Mouse (Mus musculus) brain, embryonic 18.5 days (tissue): ENCODE measurements at regions not wholly inside any gene's neighbourhood (a gene's known extent, or its start where the extent isn't known, plus 50 kb on each side); places are given as distances from the start of the nearest gene placed in this dataset.

Experiments used
- DNase-seq: peaks from one replicate; pipeline ENCODE4 v3.0.0-alpha.2; 2012; ENCODE audit warnings: low read depth, low spot score

- DNase-seq, result no peak
Observed at GRCm38 (mm10) chr17:7633382-7634290, 193.5 kb downstream of the Fndc1 start.

GRCm38 (mm10) chr17:7625746-7626145 lies 201.4 kb downstream of the Fndc1 start:
- no peak for DNase-seq

GRCm38 (mm10) chr17:7623392-7623791 lies 203.7 kb downstream of the Fndc1 start:
- no peak for DNase-seq

- DNase-seq, result no peak
Observed at GRCm38 (mm10) chr17:7621262-7621661, 205.8 kb downstream of the Fndc1 start.

- DNase-seq, result no peak
Observed at GRCm38 (mm10) chr17:7620166-7620565, 206.9 kb downstream of the Fndc1 start.

- no peak for DNase-seq
Observed at GRCm38 (mm10) chr17:7619641-7620040, 207.5 kb downstream of the Fndc1 start.

- no peak for DNase-seq
Observed at GRCm38 (mm10) chr17:7608046-7608445, 219.1 kb downstream of the Fndc1 start.

- no peak for DNase-seq
Observed at GRCm38 (mm10) chr17:7607431-7607830, 219.7 kb downstream of the Fndc1 start.

- DNase-seq, result no peak
Observed at GRCm38 (mm10) chr17:7604813-7605504, 219.7 kb upstream of the Unc93a2 start.

GRCm38 (mm10) chr17:7604096-7604495 lies 218.8 kb upstream of the Unc93a2 start:
- DNase-seq, result no peak

GRCm38 (mm10) chr17:7600555-7600954 lies 215.3 kb upstream of the Unc93a2 start:
- no peak for DNase-seq

- DNase-seq, result no peak
Observed at GRCm38 (mm10) chr17:7597481-7597880, 212.2 kb upstream of the Unc93a2 start.

GRCm38 (mm10) chr17:7594801-7595200 lies 209.5 kb upstream of the Unc93a2 start:
- DNase-seq, result no peak

- no peak for DNase-seq
Observed at GRCm38 (mm10) chr17:7592491-7592890, 207.2 kb upstream of the Unc93a2 start.

- no peak for DNase-seq
Observed at GRCm38 (mm10) chr17:7582866-7583398, 197.7 kb upstream of the Unc93a2 start.

GRCm38 (mm10) chr17:7579031-7579430 lies 193.8 kb upstream of the Unc93a2 start:
- DNase-seq, result no peak

GRCm38 (mm10) chr17:7578003-7578402 lies 192.7 kb upstream of the Unc93a2 start:
- no peak for DNase-seq

GRCm38 (mm10) chr17:7577227-7577626 lies 192.0 kb upstream of the Unc93a2 start:
- DNase-seq, result no peak

- DNase-seq, result no peak
Observed at GRCm38 (mm10) chr17:7571481-7571880, 186.2 kb upstream of the Unc93a2 start.

GRCm38 (mm10) chr17:7568482-7568881 lies 183.2 kb upstream of the Unc93a2 start:
- DNase-seq, result no peak

- no peak for DNase-seq
Observed at GRCm38 (mm10) chr17:7565771-7566170, 180.5 kb upstream of the Unc93a2 start.

- no peak for DNase-seq
Observed at GRCm38 (mm10) chr17:7562940-7563339, 177.7 kb upstream of the Unc93a2 start.

- DNase-seq, result no peak
Observed at GRCm38 (mm10) chr17:7548456-7548855, 163.2 kb upstream of the Unc93a2 start.
